Mouse (Mus musculus) lung, postnatal 10 days (tissue): ENCODE data around the gene Scfd2.

Experiments
- DNase-seq: peaks from one replicate; pipeline ENCODE4 v3.0.0; 2021

The Scfd2 gene

DNA sequence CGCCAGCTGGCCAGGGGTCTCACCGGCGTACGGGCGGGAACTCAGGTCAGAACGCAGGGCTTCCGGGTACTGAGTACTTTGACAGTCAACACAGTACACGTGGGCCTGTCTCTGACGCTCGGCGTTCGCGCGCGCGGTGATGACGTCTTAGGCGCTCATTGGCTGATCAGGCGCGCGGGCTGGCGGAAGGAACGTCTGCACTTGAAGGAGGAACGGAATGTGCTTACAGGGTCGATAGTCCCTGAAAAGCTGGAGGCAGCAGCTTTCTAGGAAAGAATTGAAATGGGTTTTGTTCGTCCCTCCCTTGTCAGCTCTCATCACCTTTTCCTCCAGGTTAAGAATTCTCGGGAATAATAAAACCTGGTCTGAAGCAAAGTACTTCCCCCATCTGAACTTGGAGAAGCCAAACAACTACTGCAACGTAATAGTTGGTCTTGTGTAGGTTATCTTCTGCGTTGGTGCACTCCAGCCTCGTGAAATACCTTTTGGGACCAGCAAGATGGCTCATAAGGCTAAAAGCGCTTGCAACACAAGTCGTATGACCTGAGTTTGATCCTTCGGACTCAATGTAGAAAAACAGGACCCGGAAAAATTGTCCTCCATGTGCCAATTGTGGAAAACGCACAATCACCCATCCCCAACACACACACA, at the start of gene Scfd2:
TSS of gene Scfd2 (minus strand) at position 130 of the 651 bp plus-strand sequence.
- DNase-seq = peak; percentile 98

DNA sequence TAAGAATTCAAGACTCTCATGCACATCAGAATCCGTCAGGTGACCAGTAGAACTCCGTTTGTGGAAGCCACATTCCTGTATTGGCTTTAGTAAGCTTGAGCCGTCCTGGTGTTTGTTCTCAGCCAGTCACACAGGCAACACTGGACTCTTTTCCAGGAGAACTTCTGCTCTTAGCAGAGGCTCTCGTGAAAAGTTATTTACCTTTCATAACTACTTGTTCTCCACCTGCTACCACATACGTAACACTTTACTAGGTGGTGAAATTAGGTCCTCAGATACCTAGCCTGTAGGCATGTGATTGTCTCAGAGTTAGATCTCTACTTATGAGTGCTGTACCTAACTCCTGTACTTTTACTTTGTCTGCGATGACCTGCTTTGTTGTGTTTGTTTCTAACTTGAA, 40.2 kb upstream of the Scfd2 start:
- DNase-seq = peak; percentile 3

DNA sequence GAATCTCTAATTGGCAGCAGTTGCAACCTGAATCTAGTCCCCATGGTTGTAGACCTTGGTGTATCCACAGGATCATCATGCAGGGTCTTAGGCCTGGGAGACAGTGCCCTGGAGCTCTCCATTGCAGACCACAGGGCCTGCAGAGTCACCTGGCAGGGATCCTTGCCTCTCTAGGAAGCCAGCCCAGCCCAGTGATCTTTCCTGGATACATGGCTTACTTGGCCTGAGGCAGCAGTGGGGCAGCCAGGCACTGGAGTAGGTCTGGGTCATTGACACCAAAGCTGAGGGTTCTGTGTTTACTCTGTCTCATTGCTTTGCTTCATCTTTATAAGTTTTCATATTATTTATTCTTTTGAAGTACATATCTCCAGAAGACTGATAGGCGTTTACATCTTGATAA, 29.6 kb upstream of the Scfd2 start:
- no peak for DNase-seq

DNA sequence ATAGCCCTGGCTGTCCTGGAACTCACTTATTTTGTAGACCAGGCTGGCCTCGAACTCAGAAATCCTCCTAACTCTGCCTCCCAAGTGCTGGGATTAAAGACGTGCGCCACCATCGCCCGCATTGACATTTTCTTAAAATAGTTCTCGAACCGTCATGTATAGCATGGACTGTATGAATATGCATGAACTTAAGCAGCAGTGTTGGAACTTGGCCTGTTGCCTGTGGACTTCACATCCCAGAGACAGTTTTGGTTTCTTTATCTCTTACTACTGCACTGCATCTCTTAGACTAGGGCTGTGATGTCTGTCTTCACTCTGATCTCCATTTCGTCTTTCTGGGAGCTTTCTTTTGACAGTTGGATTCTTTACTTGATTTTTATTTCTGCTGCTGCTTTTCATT, 18.0 kb upstream of the Scfd2 start:
- DNase-seq = no peak

DNA sequence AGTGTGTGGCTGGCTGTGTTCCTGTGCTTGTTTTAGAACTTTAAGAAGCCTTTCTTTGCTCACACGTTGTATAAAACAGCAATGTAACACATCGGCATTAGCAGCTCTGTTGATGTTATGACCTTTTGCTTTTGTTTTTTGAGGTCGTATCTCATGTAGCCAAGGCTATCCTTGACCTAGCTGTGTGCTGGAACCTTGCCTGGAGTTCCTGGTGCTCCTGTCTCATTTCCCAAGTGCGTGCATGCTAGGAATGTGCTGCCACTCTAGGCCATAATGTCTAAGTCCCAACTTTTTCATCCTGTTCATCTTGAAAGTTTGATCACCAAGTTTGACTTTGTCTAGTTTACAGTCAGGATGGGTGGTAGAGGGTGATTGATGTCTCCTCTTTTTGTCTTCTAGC, 14.0 kb upstream of the Scfd2 start:
- no peak for DNase-seq

DNA sequence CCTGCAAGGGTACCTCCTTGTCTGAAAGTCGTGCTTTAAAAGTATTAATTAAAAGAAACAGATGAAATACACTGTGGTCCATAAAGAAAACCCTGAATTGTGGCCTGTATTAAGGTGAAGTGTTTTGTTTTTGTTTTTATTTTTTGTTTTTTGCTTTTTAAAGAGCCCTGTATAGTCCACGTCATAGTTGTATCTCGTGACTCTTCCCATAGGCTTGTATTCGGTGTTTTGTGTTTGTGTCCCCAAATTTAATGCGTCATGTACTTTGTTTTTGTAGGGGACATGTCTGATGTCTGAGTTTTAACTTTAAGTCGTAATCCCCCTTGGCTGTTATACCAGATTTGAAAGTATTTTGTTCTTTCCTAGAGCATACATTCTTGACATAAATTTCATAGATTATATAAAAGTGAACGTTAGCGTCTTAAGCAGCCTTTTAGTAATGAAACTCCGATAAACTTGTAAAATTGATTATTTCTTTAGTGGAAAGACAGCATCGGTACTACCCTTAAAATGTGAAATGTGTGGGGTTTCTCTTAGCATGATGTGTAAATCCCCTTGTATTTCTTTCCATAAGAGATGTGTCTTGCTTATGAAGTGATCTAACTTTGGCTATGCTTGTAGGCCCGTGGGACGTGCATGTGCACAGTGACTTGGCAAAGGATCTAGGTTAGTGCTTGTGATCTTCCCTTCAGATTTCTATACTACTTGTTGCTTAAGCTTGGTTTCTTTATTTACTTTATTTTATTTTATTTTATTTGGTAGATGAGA, 4.8 kb upstream of the Scfd2 start:
- no peak for DNase-seq

DNA sequence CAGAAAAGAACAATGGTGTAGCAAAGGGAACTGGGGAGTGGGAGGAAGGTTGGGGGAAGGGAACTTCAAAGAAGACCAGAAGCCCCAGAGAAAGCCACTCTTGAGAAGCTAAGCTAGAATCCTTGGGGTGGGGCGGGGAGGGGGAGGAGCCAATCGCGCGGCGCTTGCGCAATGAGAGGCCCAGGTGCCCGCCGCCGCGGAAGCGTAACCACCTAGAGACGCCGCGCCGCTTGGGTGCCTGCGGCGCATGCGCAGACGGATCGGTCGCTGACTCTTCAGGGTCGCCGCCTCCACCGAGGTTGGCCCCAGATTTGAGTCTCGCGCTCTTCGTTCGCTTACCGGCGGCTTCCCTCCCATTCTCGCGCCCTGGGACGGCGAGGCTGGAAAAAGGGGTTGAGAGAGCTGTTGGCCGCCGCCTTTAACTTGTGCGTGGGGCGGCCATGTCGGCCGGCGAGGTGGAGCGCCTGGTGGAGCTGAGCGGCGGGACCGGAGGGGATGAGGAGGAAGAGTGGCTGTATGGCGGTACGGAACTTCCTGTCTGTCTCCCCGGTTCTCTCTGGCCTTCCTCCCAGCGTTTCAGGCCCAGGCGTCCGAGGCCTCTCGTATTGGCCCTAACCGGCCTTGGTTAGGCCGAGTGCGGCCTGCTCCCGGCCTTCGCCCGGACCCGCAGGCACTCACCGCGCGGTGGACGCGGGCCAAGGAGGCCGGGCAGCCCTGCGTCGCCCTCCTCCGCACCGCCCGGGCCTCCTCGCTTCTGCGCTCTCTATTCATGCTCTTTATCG, 3.9 kb upstream of the Scfd2 start, which contains the start of gene Fip1l1:
TSS of gene Fip1l1 (plus strand) at position 210 of the 782 bp plus-strand sequence.
- DNase-seq = peak; percentile 90

DNA sequence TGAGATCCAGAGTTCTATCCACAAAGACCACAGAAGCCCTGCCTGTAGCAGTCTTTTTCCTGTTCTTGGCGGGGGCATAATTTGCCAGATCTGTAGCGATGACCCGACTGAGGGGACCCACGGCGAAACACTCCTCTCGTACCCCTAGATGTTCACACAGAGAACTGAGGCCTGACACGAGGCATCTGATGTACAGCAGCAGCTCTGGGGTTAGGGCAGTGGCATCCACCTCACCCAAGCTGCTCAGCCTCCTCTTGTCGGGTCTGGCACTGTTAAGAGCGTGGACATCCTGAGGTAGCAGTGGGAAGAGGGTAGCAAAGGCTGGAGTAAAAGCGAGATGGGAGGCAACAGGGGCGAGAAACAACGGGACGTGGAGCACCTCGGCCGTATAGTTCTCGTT, 774 bp downstream of the Scfd2 start:
- DNase-seq = no peak

DNA sequence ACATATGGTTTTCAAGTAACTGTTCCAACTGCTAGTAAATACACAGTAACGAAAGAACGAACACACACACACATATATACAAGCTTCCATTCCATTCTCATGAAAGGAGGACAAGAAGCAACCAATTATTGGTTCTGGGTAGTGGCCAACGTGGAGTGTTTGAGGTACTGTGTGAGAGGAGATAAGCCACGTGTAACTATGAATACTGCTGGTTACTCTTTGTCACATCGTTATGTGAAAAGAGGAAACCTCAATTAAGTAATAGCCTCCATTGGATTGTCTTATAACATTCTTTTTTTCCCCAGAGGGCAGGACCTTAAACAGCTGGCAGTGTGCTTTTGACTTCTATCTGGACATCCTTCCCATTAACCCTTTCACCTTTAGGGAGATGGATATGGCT, 4.5 kb downstream of the Scfd2 start:
- no peak for DNase-seq

DNA sequence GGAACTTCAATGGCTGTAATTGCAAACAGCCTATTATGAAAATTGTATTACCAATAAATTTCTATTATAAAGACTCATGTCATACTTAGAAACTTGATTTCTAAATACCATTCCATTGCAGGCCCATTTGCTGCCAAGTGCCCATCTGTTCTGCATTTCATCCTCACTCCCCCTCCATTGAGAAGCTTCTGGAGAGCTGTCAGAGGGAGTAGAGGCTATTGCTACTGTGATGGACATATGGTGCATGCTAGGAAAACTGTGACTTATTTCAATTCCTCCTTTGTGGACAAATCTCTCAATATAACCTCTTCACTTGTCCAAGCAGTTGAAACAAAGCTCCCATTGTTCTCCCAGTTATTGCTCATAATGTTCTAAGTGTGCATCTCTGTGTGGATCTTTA, 19.9 kb downstream of the Scfd2 start:
- DNase-seq = peak; percentile 33

DNA sequence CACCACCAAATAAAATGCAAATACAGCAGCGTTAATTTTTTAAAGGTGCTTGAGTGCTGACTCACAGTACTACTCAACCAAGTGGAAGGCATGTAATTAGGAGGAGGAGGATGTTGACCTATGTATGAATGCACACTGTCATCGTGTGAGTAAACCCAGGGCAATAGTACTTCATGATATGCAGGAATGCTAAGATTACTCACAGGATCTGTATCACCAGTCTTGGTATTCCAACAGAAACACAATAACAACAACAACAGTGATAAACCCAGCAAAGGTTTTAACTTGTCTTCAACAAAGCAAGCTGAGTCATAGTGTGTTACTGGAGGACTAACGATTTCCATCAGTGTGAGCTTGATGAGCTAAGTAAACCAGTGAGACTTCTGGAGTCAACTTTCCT, 38.9 kb downstream of the Scfd2 start:
- no peak for DNase-seq

DNA sequence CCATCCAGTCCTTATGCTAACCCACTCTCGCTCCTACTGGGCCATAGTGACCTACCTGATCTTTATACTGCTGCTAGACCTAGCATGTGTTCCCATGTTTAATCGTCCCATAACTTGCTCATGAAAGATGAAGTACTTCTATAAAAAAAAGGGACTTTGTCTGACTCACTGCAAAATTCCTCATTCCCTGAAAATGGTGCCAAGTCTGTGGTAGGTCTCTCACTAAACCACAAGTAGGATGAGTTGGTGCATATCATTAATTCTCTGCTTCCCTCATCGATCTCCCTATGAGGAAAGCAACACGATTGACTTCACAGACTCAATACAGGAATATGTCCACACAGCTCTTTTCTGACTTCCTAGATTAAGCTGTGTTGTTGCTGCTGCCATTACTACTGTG, 46.9 kb downstream of the Scfd2 start:
- no peak for DNase-seq

DNA sequence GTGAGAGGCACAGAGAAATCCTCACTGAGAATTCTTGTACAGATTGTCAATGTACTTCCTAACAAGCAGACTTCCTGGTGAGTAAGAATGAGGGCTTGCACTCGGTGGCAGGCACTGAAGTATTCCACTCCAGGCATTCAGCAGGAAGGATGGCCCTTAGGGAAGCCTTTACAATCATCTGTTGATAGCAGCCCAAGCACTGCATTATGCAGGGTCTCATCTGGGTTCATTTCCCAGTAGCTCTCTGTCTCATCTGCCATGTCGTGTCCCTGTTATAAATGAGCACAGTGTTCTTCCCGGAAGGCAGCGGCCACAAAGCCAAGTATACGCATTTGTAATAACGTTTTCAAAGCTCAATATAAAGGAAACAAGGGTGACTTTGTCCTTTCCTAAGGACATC, 48.9 kb downstream of the Scfd2 start:
- no peak for DNase-seq

DNA sequence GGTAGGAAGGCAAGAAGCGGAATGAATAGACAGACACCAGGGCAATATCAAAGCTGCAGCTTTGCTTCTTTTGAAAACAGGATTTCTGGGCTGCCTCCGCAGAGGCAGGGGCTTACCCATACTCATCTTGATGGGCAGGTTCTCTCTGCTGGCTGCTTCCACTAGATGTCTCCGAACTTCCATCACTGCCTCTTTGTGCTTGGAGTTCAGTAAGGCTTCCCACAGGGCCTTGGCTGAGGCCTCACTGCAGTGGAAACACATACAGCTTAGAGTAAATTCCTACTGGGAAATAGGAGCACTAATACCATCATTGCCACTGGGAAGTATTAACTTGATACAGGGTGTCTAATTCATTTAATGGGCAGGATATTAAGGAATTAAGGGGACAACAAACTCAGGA, 49.5 kb downstream of the Scfd2 start:
- DNase-seq = no peak

DNA sequence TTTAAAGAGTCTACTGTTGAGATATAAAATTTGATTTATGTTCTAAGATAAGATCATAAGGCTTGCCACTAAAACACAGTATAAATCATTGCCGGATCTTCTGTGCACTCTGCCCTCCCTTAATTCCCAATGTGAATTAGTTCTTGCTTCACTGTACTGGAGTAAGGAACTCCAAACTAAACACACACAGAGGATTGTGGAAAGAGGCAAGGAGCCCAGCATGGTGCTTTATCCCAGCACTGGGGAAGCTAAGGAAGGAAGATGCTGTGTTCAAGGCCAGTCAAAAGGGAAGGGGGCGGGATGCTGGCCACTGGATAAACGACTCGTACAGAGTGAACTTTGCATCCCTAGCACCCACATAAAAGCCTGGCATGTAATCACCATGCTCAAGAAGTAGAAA, 51.1 kb downstream of the Scfd2 start:
- DNase-seq = no peak

DNA sequence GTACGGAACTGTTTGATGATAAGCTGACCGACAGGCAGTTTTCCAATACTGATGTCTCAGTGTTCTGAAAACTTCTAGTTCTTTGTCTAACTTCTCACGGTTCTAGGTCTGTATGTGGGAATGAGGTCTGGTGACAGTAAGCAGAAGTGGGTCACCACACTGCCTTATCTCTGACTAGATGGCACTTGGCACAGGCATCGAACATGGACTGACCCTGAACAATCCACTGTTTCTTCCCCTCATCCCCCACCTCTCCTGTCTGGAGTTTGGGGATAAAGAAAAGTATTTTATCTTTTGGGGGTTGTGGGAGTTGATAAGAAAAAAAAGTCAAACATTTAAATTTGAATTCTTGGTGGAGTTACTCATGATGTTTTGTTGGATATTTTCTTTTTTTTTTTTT, 51.6 kb downstream of the Scfd2 start:
- no peak for DNase-seq

DNA sequence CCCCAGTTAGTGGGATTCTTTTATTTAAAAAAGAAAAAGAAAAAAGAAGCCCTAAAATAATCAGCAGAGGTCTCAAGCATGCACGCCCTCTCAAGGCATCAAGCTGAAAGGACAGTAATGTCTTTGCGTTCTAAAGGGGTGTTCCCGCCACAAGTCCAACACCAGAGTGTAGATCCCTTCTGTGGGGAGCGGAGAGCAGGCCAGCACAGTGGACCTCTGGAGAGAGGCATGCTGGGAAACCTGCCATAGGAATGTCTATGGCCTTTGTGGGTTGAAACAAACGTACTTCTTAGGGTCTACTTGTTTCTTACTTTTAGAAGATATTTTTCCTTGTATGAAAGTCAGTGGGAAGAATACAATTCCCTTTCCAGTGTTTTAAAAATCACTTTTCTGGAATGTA, 52.4 kb downstream of the Scfd2 start:
- no peak for DNase-seq

DNA sequence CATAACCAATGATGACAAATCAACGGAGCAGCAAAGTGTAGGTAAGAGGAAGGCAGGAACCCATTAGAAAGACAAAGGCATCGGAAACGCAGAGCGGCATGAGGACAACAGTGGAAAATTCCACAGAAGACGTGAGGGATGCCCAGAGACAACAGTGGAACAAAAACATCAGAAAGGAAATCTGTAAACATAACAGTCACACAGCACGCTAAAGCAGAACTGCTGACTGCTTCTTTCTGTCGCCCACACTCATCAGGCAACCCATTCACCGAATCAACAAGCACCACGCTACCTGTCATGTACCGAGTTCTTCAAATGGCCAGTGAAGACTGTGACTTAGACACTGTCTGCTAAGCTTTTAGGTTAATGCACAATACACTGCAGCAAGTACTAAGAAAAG, 55.0 kb downstream of the Scfd2 start:
- DNase-seq = no peak

DNA sequence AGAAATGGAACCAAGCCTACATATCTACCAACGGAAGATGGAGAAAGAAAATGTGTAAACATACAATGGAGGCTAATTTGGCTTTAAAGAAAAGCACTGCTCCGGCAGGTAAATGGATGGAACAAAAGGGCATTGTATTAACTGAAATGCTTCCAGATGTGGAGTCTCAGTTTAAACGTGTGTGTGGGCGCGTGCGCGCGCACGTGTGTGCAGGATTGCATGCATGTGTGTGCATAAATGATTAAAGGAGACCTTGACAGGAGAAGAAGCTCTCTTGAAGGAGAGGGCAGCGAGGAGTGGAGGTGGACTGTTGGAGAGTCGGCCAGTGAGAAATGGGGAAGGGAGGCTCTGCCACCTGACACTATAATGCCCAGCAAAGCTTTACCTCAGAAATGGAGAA, 58.4 kb downstream of the Scfd2 start:
- DNase-seq = no peak

DNA sequence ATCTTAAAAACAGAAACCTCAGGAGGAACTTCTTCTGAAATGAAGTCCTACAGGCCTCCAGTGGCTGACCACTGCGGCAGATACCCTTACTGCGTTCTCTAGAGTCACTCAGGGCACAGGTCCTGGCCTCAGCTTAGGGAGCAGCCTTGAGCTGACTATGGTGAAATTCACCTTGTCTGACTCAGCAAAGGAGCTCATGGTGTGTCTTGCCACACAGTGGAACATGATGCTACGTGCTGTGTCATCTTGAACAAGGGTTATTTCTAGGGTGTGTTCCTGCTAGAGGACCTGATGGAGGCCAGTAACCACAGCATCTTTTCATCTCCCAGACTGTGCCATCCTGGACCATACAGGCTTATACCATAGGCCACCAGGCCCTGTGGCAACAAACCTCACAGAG, 60.7 kb downstream of the Scfd2 start:
- DNase-seq = no peak

DNA sequence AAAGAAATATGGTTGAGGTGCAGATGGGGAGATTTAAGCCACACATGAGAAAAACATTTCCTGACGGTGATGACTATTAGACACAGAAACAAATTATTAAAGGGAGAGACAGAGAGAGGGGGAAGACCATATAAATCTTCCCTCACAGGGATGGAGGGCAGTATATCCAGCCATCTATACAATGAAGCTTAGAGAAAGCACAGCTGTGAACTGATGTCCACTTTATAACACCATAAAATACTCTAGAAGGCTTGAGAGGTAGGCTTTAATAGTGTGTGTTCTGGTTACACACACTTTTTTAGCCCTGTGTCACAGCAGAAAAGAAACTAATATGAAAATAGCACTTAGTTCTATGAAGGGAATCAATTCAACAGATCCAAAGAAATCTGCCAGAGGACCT, 61.9 kb downstream of the Scfd2 start:
- no peak for DNase-seq

DNA sequence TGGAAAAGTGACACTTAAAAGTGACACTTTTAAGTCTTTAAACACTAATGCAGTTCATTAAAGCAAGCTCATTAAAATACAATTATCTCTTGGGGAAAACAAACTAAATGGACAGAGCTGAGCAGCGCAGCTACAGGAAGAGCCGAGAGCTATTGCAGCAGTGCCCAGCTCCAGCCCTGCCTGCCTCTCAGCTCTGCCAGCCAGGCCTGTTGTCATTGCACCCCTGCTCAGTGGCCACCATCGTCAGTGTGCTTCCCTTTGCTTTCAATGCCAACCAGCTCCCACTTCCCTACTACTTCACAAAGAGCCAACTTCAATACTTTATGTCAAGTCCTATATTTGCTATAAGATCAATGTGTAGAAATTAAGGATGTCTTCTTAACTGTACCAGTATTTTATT, 63.8 kb downstream of the Scfd2 start:
- no peak for DNase-seq

DNA sequence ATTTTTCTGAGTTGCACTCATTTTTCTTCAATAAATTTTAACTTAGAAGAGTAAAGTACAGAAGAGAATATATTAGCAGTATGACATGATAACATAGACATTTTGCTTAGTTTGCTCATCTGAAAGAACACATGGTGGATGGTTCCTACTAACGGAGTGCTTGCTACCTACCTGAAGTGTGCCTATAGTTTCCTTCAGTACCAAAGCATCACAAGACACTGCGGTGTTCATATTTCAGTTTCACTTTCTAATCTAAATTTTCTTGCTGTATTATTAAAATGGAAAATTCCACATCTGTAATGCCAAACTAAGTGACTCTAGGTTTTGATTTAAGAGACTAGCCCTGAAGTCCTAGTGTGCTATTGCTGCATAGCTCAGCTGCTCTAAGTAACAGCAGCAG, 74.8 kb downstream of the Scfd2 start:
- DNase-seq = no peak
